Comparison of ENCODE assay signal across 9 mouse cellular contexts in genomic region chr11:119952429-119953224, GRCm38 (mm10). TPM values are rescaled to one million over a fixed set of nuclear protein-coding genes. Genes with fewer than 3 reads are reported as not detected.
DNase-seq lines count a peak whose midpoint lies in the region; ATAC-seq lines count a peak whose summit lies in the region.
"Had no signal": no experiment of that assay in that cellular context is flagged by ENCODE, and none has a peak within 500 bp of the region (broad histone marks: within the 10 kb centered on the region; RNA-seq: fewer than 3 reads in every experiment).

No protein-coding gene starts in this region.

- 0 out of 2 replicates have a peak overlapping the region, but pooled peaks have one; percentile 17 for H3K27ac ChIP-seq in embryonic facial prominence, embryonic 12.5 days
- no peak overlapping the region for H3K27ac ChIP-seq in embryonic facial prominence, embryonic 10.5 days (replicated peaks)
- peak overlapping the region; percentile 17 for H3K27ac ChIP-seq in heart, embryonic 10.5 days
- H3K27ac ChIP-seq: macrophage had no signal

- no peak overlapping the region for H3K9ac ChIP-seq in embryonic facial prominence, embryonic 12.5 days

- 67% methylated on average over 5 of the region's 5 CpGs for WGBS in embryonic facial prominence, embryonic 12.5 days
- 81% methylated on average over 5 of the region's 5 CpGs for WGBS in embryonic facial prominence, embryonic 10.5 days
- 71% methylated on average over 5 of the region's 5 CpGs for WGBS in heart, embryonic 10.5 days

- H3K9me3 ChIP-seq in embryonic facial prominence, embryonic 12.5 days = no peaks in the 10 kb centered on the region
- H3K9me3 ChIP-seq in embryonic facial prominence, embryonic 10.5 days = no peaks in the 10 kb centered on the region
- no peaks in the 10 kb centered on the region for H3K9me3 ChIP-seq in heart, embryonic 10.5 days

- ATAC-seq in embryonic facial prominence, embryonic 12.5 days (ENCODE audit: insufficient number of reproducible peaks, insufficient read depth, low FRiP score, low TSS enrichment) = no peak
- ATAC-seq in erythroid progenitor cell, adult 5-6 weeks (replicated peaks; ENCODE audit: low FRiP score, poor library complexity, severe bottlenecking) = no peak

- H3K27me3 ChIP-seq in embryonic facial prominence, embryonic 12.5 days = no peaks in the 10 kb centered on the region
- no peaks in the 10 kb centered on the region for H3K27me3 ChIP-seq in embryonic facial prominence, embryonic 10.5 days (replicated peaks; ENCODE audit: low read depth, poor library complexity, severe bottlenecking)
- no peaks in the 10 kb centered on the region for H3K27me3 ChIP-seq in heart, embryonic 10.5 days (ENCODE audit: insufficient read depth, poor library complexity, severe bottlenecking)

- no peak overlapping the region for H3K4me2 ChIP-seq in embryonic facial prominence, embryonic 12.5 days (replicated peaks)

- H3K36me3 ChIP-seq in embryonic facial prominence, embryonic 12.5 days = no peaks in the 10 kb centered on the region
- H3K36me3 ChIP-seq in embryonic facial prominence, embryonic 10.5 days (replicated peaks) = 0 out of 2 replicates have a peak, but pooled peaks cover 7% of the 10 kb centered on the region
- no peaks in the 10 kb centered on the region for H3K36me3 ChIP-seq in heart, embryonic 10.5 days

- no peak for DNase-seq in embryonic facial prominence, embryonic 10.5 days (ENCODE audit: low spot score)
- DNase-seq in MN1 (ENCODE audit: low spot score) (peak; percentile 48), liver (no peak)
- no peak for DNase-seq in heart, embryonic 10.5 days (ENCODE audit: low spot score)
- peak; percentile 60 to 70 for DNase-seq in kidney, postnatal 4 days
- DNase-seq in T-cell, adult 2 months (ENCODE audit: low spot score) = no peak

- no peak overlapping the region for H3K4me3 ChIP-seq in embryonic facial prominence, embryonic 12.5 days
- no peak overlapping the region for H3K4me3 ChIP-seq in embryonic facial prominence, embryonic 10.5 days
- no peak overlapping the region for H3K4me3 ChIP-seq in heart, embryonic 10.5 days

- peaks cover 20% of the 10 kb centered on the region; the same call in 1 of the 2 replicates for H3K4me1 ChIP-seq in embryonic facial prominence, embryonic 12.5 days
- H3K4me1 ChIP-seq in embryonic facial prominence, embryonic 10.5 days = peaks cover 54% of the 10 kb centered on the region
- H3K4me1 ChIP-seq in heart, embryonic 10.5 days = peaks cover 77% of the 10 kb centered on the region

RNA-seq across cellular contexts. Expression of gene Baiap2, which starts 10.1 kb away (rescaled TPM):
- polyA plus RNA-seq in embryonic facial prominence, embryonic 12.5 days (2016; fragmentation: Nextera tagmentation; extraction: Ambion mirVana) = 14.2 and 15.3 TPM in 2 replicates
- polyA plus RNA-seq in embryonic facial prominence, embryonic 10.5 days (2016; fragmentation: Nextera tagmentation; extraction: Ambion mirVana) = 9.6 and 11.0 TPM in 2 replicates
- polyA plus RNA-seq in heart, embryonic 10.5 days (2016; fragmentation: Nextera tagmentation; extraction: Ambion mirVana) = 11.6 and 13.1 TPM in 2 replicates
- total RNA-seq in erythroid progenitor cell, adult 5-6 weeks (2015; ENCODE audit: low replicate concordance) = 1.3 and 1.4 TPM in 2 replicates
- 3.2 and 5.3 TPM in 2 replicates for total RNA-seq in erythroid progenitor cell, adult 5-6 weeks (2017; ENCODE audit: low replicate concordance)

RNA-seq across cellular contexts. Expression of gene Chmp6, which starts 39.4 kb away (rescaled TPM):
- 109 and 110 TPM in 2 replicates for polyA plus RNA-seq in embryonic facial prominence, embryonic 12.5 days (2016; fragmentation: Nextera tagmentation; extraction: Ambion mirVana)
- 117 and 120 TPM in 2 replicates for polyA plus RNA-seq in embryonic facial prominence, embryonic 10.5 days (2016; fragmentation: Nextera tagmentation; extraction: Ambion mirVana)
- 86.7 and 96.6 TPM in 2 replicates for polyA plus RNA-seq in heart, embryonic 10.5 days (2016; fragmentation: Nextera tagmentation; extraction: Ambion mirVana)
- total RNA-seq in erythroid progenitor cell, adult 5-6 weeks (2015; ENCODE audit: low replicate concordance) = 1.3 and 14.4 TPM in 2 replicates
- total RNA-seq in erythroid progenitor cell, adult 5-6 weeks (2017; ENCODE audit: low replicate concordance) = 10.3 and 10.4 TPM in 2 replicates

Comparison
In these comparisons a context has a peak if more than half of its experiments do, and no peak if none do; other contexts are left out.
1. DNase-seq: peak in MN1 (single experiment) and kidney, postnatal 4 days (2 of 2); none in embryonic facial prominence, embryonic 10.5 days (single experiment), heart, embryonic 10.5 days (single experiment), T-cell, adult 2 months (single experiment) and liver (single experiment).